Mouse (Mus musculus): Measurements from ENCODE around the gene S100a5. TPM values are rescaled to one million over a fixed set of nuclear protein-coding genes. Genes with fewer than 3 reads are reported as not detected.

The S100a5 gene
- total and polyA plus RNA-seq, 2 experiments from 2014 or later = not detected

DNA sequence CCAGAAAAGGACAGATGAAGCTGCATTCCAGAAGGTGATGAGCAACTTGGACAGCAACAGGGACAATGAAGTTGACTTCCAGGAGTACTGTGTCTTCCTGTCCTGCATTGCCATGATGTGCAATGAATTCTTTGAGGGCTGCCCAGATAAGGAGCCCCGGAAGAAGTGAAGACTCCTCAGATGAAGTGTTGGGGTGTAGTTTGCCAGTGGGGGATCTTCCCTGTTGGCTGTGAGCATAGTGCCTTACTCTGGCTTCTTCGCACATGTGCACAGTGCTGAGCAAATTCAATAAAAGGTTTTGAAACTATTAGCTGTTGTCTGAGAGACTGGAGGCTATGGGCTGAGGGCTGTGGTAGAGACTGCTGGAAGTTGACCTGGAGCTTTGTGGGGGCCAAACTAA, 2.6 kb upstream of the S100a5 start:
- DNase-seq (ENCODE audit: low spot score) (no peak), ATAC-seq (no peak)
- Histone ChIP-seq H3K27me3 (ENCODE audit: insufficient read depth, low read length) (no peaks in the 10 kb centered on the region), H3K4me3 (ENCODE audit: low read length) (no peak overlapping the region), H3K27ac (no peak overlapping the region), H3K9me3 (ENCODE audit: low read length) (no peaks in the 10 kb centered on the region), H3K9ac (replicated peaks; ENCODE audit: low read length) (no peak overlapping the region), H3K4me1 (ENCODE audit: insufficient read depth, low read length) (no peaks in the 10 kb centered on the region), H3K36me3 (ENCODE audit: insufficient read depth, low read length) (no peaks in the 10 kb centered on the region), H3K4me2 (ENCODE audit: low read depth, low read length) (no peak overlapping the region)
- TF ChIP-seq CTCF (IDR thresholded peaks at IDR 0.05; ENCODE audit: low read depth) = no peak
- WGBS = 93% methylated on average over 2 of the region's 2 CpGs

GRCm38 (mm10) chr3:90606185-90606584, 2.1 kb upstream of the S100a5 start:
- no peak for TF ChIP-seq CTCF (IDR thresholded peaks at IDR 0.05; ENCODE audit: low read depth)
- H3K27ac ChIP-seq = no peak overlapping the region
- H3K9me3 ChIP-seq (ENCODE audit: low read length) = no peaks in the 10 kb centered on the region
- no peaks in the 10 kb centered on the region for H3K36me3 ChIP-seq (ENCODE audit: insufficient read depth, low read length)
- H3K4me2 ChIP-seq (ENCODE audit: low read depth, low read length) = no peak overlapping the region
- ATAC-seq = no peak
- H3K4me3 ChIP-seq (ENCODE audit: low read length) = no peak overlapping the region
- DNase-seq (ENCODE audit: low spot score) = no peak
- no peaks in the 10 kb centered on the region for H3K4me1 ChIP-seq (ENCODE audit: insufficient read depth, low read length)
- no peak overlapping the region for H3K9ac ChIP-seq (replicated peaks; ENCODE audit: low read length)
- no peaks in the 10 kb centered on the region for H3K27me3 ChIP-seq (ENCODE audit: insufficient read depth, low read length)
- WGBS = 90% methylated on average over 6 of the region's 6 CpGs

GRCm38 (mm10) chr3:90607361-90607760, 962 bp upstream of the S100a5 start:
- H3K27ac ChIP-seq = no peak overlapping the region
- H3K4me2 ChIP-seq (ENCODE audit: low read depth, low read length) = no peak overlapping the region
- H3K9ac ChIP-seq (replicated peaks; ENCODE audit: low read length) = no peak overlapping the region
- no peak overlapping the region for H3K4me3 ChIP-seq (ENCODE audit: low read length)
- no peak for DNase-seq (ENCODE audit: low spot score)
- 79% methylated on average over 3 of the region's 3 CpGs for WGBS
- no peaks in the 10 kb centered on the region for H3K36me3 ChIP-seq (ENCODE audit: insufficient read depth, low read length)
- no peaks in the 10 kb centered on the region for H3K4me1 ChIP-seq (ENCODE audit: insufficient read depth, low read length)
- ATAC-seq = no peak
- no peaks in the 10 kb centered on the region for H3K9me3 ChIP-seq (ENCODE audit: low read length)
- TF ChIP-seq CTCF (IDR thresholded peaks at IDR 0.05; ENCODE audit: low read depth) = no peak
- no peaks in the 10 kb centered on the region for H3K27me3 ChIP-seq (ENCODE audit: insufficient read depth, low read length)

GRCm38 (mm10) chr3:90609102-90609501, 779 bp downstream of the S100a5 start:
- no peak for TF ChIP-seq CTCF (IDR thresholded peaks at IDR 0.05; ENCODE audit: low read depth)
- H3K4me1 ChIP-seq (ENCODE audit: insufficient read depth, low read length) = 0 out of 2 replicates have a peak, but pooled peaks cover 6% of the 10 kb centered on the region
- no peaks in the 10 kb centered on the region for H3K9me3 ChIP-seq (ENCODE audit: low read length)
- no peak overlapping the region for H3K27ac ChIP-seq
- H3K4me3 ChIP-seq (ENCODE audit: low read length) = no peak overlapping the region
- DNase-seq (ENCODE audit: low spot score) = no peak
- H3K27me3 ChIP-seq (ENCODE audit: insufficient read depth, low read length) = no peaks in the 10 kb centered on the region
- no peaks in the 10 kb centered on the region for H3K36me3 ChIP-seq (ENCODE audit: insufficient read depth, low read length)
- H3K9ac ChIP-seq (replicated peaks; ENCODE audit: low read length) = no peak overlapping the region
- ATAC-seq = no peak
- H3K4me2 ChIP-seq (ENCODE audit: low read depth, low read length) = no peak overlapping the region

DNA sequence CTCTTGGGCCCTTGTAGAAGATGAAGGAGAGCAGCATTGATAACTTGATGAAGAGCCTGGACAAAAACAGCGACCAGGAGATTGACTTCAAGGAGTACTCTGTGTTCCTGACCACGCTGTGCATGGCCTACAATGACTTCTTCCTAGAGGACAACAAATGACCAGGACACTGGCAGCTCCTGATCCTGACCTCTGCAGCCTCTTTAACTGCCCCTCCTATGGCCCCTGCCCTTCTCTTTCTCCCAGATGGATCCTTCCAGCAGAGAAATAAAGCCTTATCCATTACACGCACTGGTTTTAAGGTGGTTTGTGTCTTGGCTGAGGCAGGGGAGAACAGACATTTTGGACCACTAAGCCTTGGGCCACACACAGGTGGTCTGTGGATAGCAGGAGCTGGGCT, 3.2 kb downstream of the S100a5 start:
- Histone ChIP-seq H3K27ac (no peak overlapping the region), H3K9me3 (ENCODE audit: low read length) (no peaks in the 10 kb centered on the region), H3K27me3 (ENCODE audit: insufficient read depth, low read length) (no peaks in the 10 kb centered on the region), H3K4me2 (ENCODE audit: low read depth, low read length) (no peak overlapping the region), H3K4me3 (ENCODE audit: low read length) (no peak overlapping the region), H3K4me1 (ENCODE audit: insufficient read depth, low read length) (0 out of 2 replicates have a peak, but pooled peaks cover 6% of the 10 kb centered on the region), H3K9ac (replicated peaks; ENCODE audit: low read length) (no peak overlapping the region), H3K36me3 (ENCODE audit: insufficient read depth, low read length) (no peaks in the 10 kb centered on the region)
- TF ChIP-seq CTCF (IDR thresholded peaks at IDR 0.05; ENCODE audit: low read depth) = no peak
- WGBS = 85% methylated on average over 3 of the region's 3 CpGs
- DNase-seq (ENCODE audit: low spot score) = no peak
- ATAC-seq = no peak

- ATAC-seq (no peak), DNase-seq (ENCODE audit: low spot score) (no peak)
- no peak overlapping the region for H3K27ac ChIP-seq
- H3K27me3 ChIP-seq (ENCODE audit: insufficient read depth, low read length) = no peaks in the 10 kb centered on the region
- H3K36me3 ChIP-seq (ENCODE audit: insufficient read depth, low read length) = no peaks in the 10 kb centered on the region
- H3K9ac ChIP-seq (replicated peaks; ENCODE audit: low read length) = no peak overlapping the region
- H3K4me1 ChIP-seq (ENCODE audit: insufficient read depth, low read length) = 0 out of 2 replicates have a peak, but pooled peaks cover 6% of the 10 kb centered on the region
- no peak for TF ChIP-seq CTCF (IDR thresholded peaks at IDR 0.05; ENCODE audit: low read depth)
- no peaks in the 10 kb centered on the region for H3K9me3 ChIP-seq (ENCODE audit: low read length)
- H3K4me2 ChIP-seq (ENCODE audit: low read depth, low read length) = no peak overlapping the region
- 69% methylated on average over 4 of the region's 4 CpGs for WGBS
- no peak overlapping the region for H3K4me3 ChIP-seq (ENCODE audit: low read length)
These were observed 3.7 kb downstream of the S100a5 start for GRCm38 (mm10) chr3:90612061-90612460.

- TF ChIP-seq CTCF (IDR thresholded peaks at IDR 0.05; ENCODE audit: low read depth) = peak; percentile 77
- H3K9ac ChIP-seq (replicated peaks; ENCODE audit: low read length) = peak within 1 kb of the TSS; percentile 43; the same call in 1 of the 2 replicates
- peak within 1 kb of the TSS; percentile 36 for H3K4me3 ChIP-seq (ENCODE audit: low read length)
- peak within 1 kb of the TSS; percentile 68 for H3K4me2 ChIP-seq (ENCODE audit: low read depth, low read length)
- no peaks in the 10 kb centered on the region for H3K27me3 ChIP-seq (ENCODE audit: insufficient read depth, low read length)
- DNase-seq (ENCODE audit: low spot score) = peak; percentile 69
- ATAC-seq = peak; percentile 79
- WGBS = 2% methylated on average over 23 of the region's 23 CpGs
- H3K4me1 ChIP-seq (ENCODE audit: insufficient read depth, low read length) = 0 out of 2 replicates have a peak, but pooled peaks cover 6% of the 10 kb centered on the region
- no peaks in the 10 kb centered on the region for H3K9me3 ChIP-seq (ENCODE audit: low read length)
- no peaks in the 10 kb centered on the region for H3K36me3 ChIP-seq (ENCODE audit: insufficient read depth, low read length)
- H3K27ac ChIP-seq = no peak within 1 kb of the TSS
These were observed 4.5 kb downstream of the S100a5 start, which contains the start of gene S100a6 for GRCm38 (mm10) chr3:90612728-90613291. TSS of gene S100a6 (plus strand) at chr3:90612882.

Measured in hindbrain, postnatal 0 days (tissue).